ENCODE assay signal across 8 mouse cellular contexts in genomic region chr4:135493271-135493670, GRCm38 (mm10). TPM values are rescaled to one million over a fixed set of nuclear protein-coding genes. Genes with fewer than 3 reads are reported as not detected.
DNase-seq lines count a peak whose midpoint lies in the region; ATAC-seq lines count a peak whose summit lies in the region.

No protein-coding gene starts in this region.

- H3K36me3 ChIP-seq in kidney, embryonic 15.5 days: peaks cover 21% of the 10 kb centered on the region; the same call in 1 of the 2 replicates
- no peaks in the 10 kb centered on the region for H3K36me3 ChIP-seq in embryonic facial prominence, embryonic 15.5 days
- peaks cover 3% of the 10 kb centered on the region; the same call in 1 of the 2 replicates for H3K36me3 ChIP-seq in limb, embryonic 15.5 days
- H3K36me3 ChIP-seq in neural tube, embryonic 13.5 days: peaks cover 24% of the 10 kb centered on the region

- no peaks in the 10 kb centered on the region for H3K9me3 ChIP-seq in kidney, embryonic 15.5 days (replicated peaks)
- no peaks in the 10 kb centered on the region for H3K9me3 ChIP-seq in embryonic facial prominence, embryonic 15.5 days (replicated peaks)
- H3K9me3 ChIP-seq in limb, embryonic 15.5 days: no peaks in the 10 kb centered on the region
- H3K9me3 ChIP-seq in neural tube, embryonic 13.5 days: no peaks in the 10 kb centered on the region

- peak overlapping the region; percentile 93 for H3K4me2 ChIP-seq in kidney, embryonic 15.5 days
- peak overlapping the region; percentile 97 for H3K4me2 ChIP-seq in embryonic facial prominence, embryonic 15.5 days (replicated peaks)
- peak overlapping the region; percentile 91; the same call in 1 of the 2 replicates for H3K4me2 ChIP-seq in limb, embryonic 15.5 days
- peak overlapping the region; percentile 97 for H3K4me2 ChIP-seq in neural tube, embryonic 13.5 days

- peak overlapping the region; percentile 75; the same call in 1 of the 2 replicates for H3K27ac ChIP-seq in kidney, embryonic 15.5 days
- H3K27ac ChIP-seq in embryonic facial prominence, embryonic 15.5 days (replicated peaks): no peak overlapping the region
- no peak overlapping the region for H3K27ac ChIP-seq in limb, embryonic 15.5 days
- peak overlapping the region; percentile 49; the same call in 1 of the 2 replicates for H3K27ac ChIP-seq in neural tube, embryonic 13.5 days (replicated peaks)

- H3K4me3 ChIP-seq in kidney, embryonic 15.5 days (replicated peaks): peak overlapping the region; percentile 70
- H3K4me3 ChIP-seq in embryonic facial prominence, embryonic 15.5 days (replicated peaks): peak overlapping the region; percentile 76
- H3K4me3 ChIP-seq in limb, embryonic 15.5 days: peak overlapping the region; percentile 60
- peak overlapping the region; percentile 71 for H3K4me3 ChIP-seq in neural tube, embryonic 13.5 days

- H3K27me3 ChIP-seq in kidney, embryonic 15.5 days: peaks cover 4% of the 10 kb centered on the region; the same call in 1 of the 2 replicates
- no peaks in the 10 kb centered on the region for H3K27me3 ChIP-seq in embryonic facial prominence, embryonic 15.5 days
- H3K27me3 ChIP-seq in limb, embryonic 15.5 days: no peaks in the 10 kb centered on the region
- peaks cover 6% of the 10 kb centered on the region for H3K27me3 ChIP-seq in neural tube, embryonic 13.5 days

- no peak for DNase-seq in kidney, postnatal 36 days
- no peak for DNase-seq in layer of hippocampus, adult 9-10 months (ENCODE audit: low spot score)
- no peak for DNase-seq in left cerebral cortex, postnatal 25 days (ENCODE audit: low spot score in 2 of 2)
- DNase-seq in spleen, adult 18-20 months: no peak

- H3K4me1 ChIP-seq in kidney, embryonic 15.5 days: peaks cover 16% of the 10 kb centered on the region
- peaks cover 12% of the 10 kb centered on the region; the same call in 1 of the 2 replicates for H3K4me1 ChIP-seq in embryonic facial prominence, embryonic 15.5 days
- peaks cover 17% of the 10 kb centered on the region for H3K4me1 ChIP-seq in limb, embryonic 15.5 days
- H3K4me1 ChIP-seq in neural tube, embryonic 13.5 days (replicated peaks): peaks cover 25% of the 10 kb centered on the region

- ATAC-seq in kidney, embryonic 15.5 days (replicated peaks; ENCODE audit: low FRiP score): no peak
- no peak for ATAC-seq in embryonic facial prominence, embryonic 15.5 days (ENCODE audit: insufficient number of reproducible peaks, low FRiP score, low TSS enrichment, low read depth)
- no peak for ATAC-seq in limb, embryonic 15.5 days (ENCODE audit: insufficient number of reproducible peaks, low FRiP score, low TSS enrichment, low read depth)
- peak; percentile 3; the same call in 1 of the 2 replicates for ATAC-seq in neural tube, embryonic 13.5 days (ENCODE audit: low read depth)

- intact Hi-C loops in left cerebral cortex, postnatal 25 days (cut with DNase I): no loop called here

- peak overlapping the region; percentile 35; the same call in 1 of the 2 replicates for H3K9ac ChIP-seq in kidney, embryonic 15.5 days
- H3K9ac ChIP-seq in embryonic facial prominence, embryonic 15.5 days: no peak overlapping the region
- no peak overlapping the region for H3K9ac ChIP-seq in limb, embryonic 15.5 days
- peak overlapping the region; percentile 71 for H3K9ac ChIP-seq in neural tube, embryonic 13.5 days

- 57% methylated on average over 4 of the region's 4 CpGs for WGBS in kidney, embryonic 15.5 days
- 51% methylated on average over 4 of the region's 4 CpGs for WGBS in embryonic facial prominence, embryonic 15.5 days
- WGBS in limb, embryonic 15.5 days: 59% methylated on average over 4 of the region's 4 CpGs
- WGBS in neural tube, embryonic 13.5 days: 50% methylated on average over 4 of the region's 4 CpGs

RNA-seq across cellular contexts. Expression of gene Stpg1, which starts 1.3 kb away (rescaled TPM):
- polyA plus RNA-seq in kidney, embryonic 15.5 days (2015; fragmentation: Nextera tagmentation; extraction: Ambion mirVana): 0.60 and 0.65 TPM in 2 replicates
- polyA plus RNA-seq in embryonic facial prominence, embryonic 15.5 days (2015; fragmentation: Nextera tagmentation; extraction: Ambion mirVana): 0.87 and 1.9 TPM in 2 replicates
- 0.12 and 0.31 TPM in 2 replicates for polyA plus RNA-seq in limb, embryonic 15.5 days (2015; fragmentation: Nextera tagmentation; extraction: Ambion mirVana)
- 0.31 and 0.62 TPM in 2 replicates for polyA plus RNA-seq in neural tube, embryonic 13.5 days (2015; fragmentation: Nextera tagmentation; extraction: Ambion mirVana)
- total RNA-seq in left cerebral cortex, postnatal 25 days (2021): 1 to 10 TPM; 1.3 to 1.8 TPM

RNA-seq across cellular contexts. Expression of gene Nipal3, which starts 1.6 kb away (rescaled TPM):
- polyA plus RNA-seq in kidney, embryonic 15.5 days (2015; fragmentation: Nextera tagmentation; extraction: Ambion mirVana): 4.9 and 6.2 TPM in 2 replicates
- 2.5 and 2.9 TPM in 2 replicates for polyA plus RNA-seq in embryonic facial prominence, embryonic 15.5 days (2015; fragmentation: Nextera tagmentation; extraction: Ambion mirVana)
- 2.3 and 2.4 TPM in 2 replicates for polyA plus RNA-seq in limb, embryonic 15.5 days (2015; fragmentation: Nextera tagmentation; extraction: Ambion mirVana)
- polyA plus RNA-seq in neural tube, embryonic 13.5 days (2015; fragmentation: Nextera tagmentation; extraction: Ambion mirVana): 5.1 and 8.9 TPM in 2 replicates
- total RNA-seq in left cerebral cortex, postnatal 25 days (2021): 100 to 1,000 TPM; 104 TPM

RNA-seq across cellular contexts. Expression of gene Rcan3, which starts 59.6 kb away (rescaled TPM):
- 12.6 and 15.5 TPM in 2 replicates for polyA plus RNA-seq in kidney, embryonic 15.5 days (2015; fragmentation: Nextera tagmentation; extraction: Ambion mirVana)
- polyA plus RNA-seq in embryonic facial prominence, embryonic 15.5 days (2015; fragmentation: Nextera tagmentation; extraction: Ambion mirVana): 16.3 and 20.1 TPM in 2 replicates
- 16.6 and 16.8 TPM in 2 replicates for polyA plus RNA-seq in limb, embryonic 15.5 days (2015; fragmentation: Nextera tagmentation; extraction: Ambion mirVana)
- 29.2 and 30.3 TPM in 2 replicates for polyA plus RNA-seq in neural tube, embryonic 13.5 days (2015; fragmentation: Nextera tagmentation; extraction: Ambion mirVana)
- 10 to 100 TPM; 24.6 to 30.5 TPM for total RNA-seq in left cerebral cortex, postnatal 25 days (2021)

Comparison
In these comparisons a context has a peak if more than half of its experiments do, and no peak if none do; other contexts are left out.
1. H3K27ac ChIP-seq: peak in kidney, embryonic 15.5 days (single experiment) and neural tube, embryonic 13.5 days (single experiment); none in embryonic facial prominence, embryonic 15.5 days (single experiment) and limb, embryonic 15.5 days (single experiment).
2. H3K9ac ChIP-seq: peak in kidney, embryonic 15.5 days (single experiment) and neural tube, embryonic 13.5 days (single experiment); none in embryonic facial prominence, embryonic 15.5 days (single experiment) and limb, embryonic 15.5 days (single experiment).
3. Peak in every context shown above with its lines, with median percentiles within 50 percentile points of each other: H3K4me2 ChIP-seq and H3K4me3 ChIP-seq.